In genomic region chr2:178709192-178709881, GRCm38 (mm10) we compare ENCODE assay signal across 23 mouse cellular contexts.
A peak's percentile ranks its signal among the peaks of the same experiment; 100 is the strongest.
DNase-seq lines count a peak whose midpoint lies in the region; ATAC-seq and TF ChIP-seq lines count a peak whose summit lies in the region.
"Had no signal": no experiment of that assay in that cellular context is flagged by ENCODE, and none has a peak within 500 bp of the region (broad histone marks: within the 10 kb centered on the region; RNA-seq: fewer than 3 reads in every experiment).

No protein-coding gene starts in this region.

- WGBS in liver, embryonic 12.5 days (ENCODE audit: insufficient replicate concordance): 33% methylated on average over 5 of the region's 5 CpGs
- 50% methylated on average over 5 of the region's 5 CpGs for WGBS in liver, postnatal 0 days (ENCODE audit: insufficient replicate concordance)
- WGBS in intestine, embryonic 15.5 days: 56% methylated on average over 5 of the region's 5 CpGs
- 25% methylated on average over 5 of the region's 5 CpGs for WGBS in intestine, postnatal 0 days

- 0 out of 2 replicates have a peak, but pooled peaks have one; percentile 14 for ATAC-seq in liver, embryonic 12.5 days
- no peak for ATAC-seq in liver, postnatal 0 days
- peak; percentile 65 for ATAC-seq in intestine, embryonic 15.5 days
- 0 out of 2 replicates have a peak, but pooled peaks have one; percentile 43 for ATAC-seq in intestine, postnatal 0 days
- ATAC-seq in inflammation-experienced regulatory T-cells, adult 6 months: no peak
- ATAC-seq: activated CD4-positive, CD25-positive, alpha-beta regulatory T cell, adult 4 months; CD4-positive, CD25-positive, alpha-beta regulatory T cell, adult 4 months; forebrain, embryonic 13.5 days; forebrain, embryonic 15.5 days; Patski had no signal

- TF ChIP-seq CTCF in liver, postnatal 0 days (IDR thresholded peaks at IDR 0.05; ENCODE audit: low read depth): no peak
- TF ChIP-seq CTCF in intestine, postnatal 0 days (IDR thresholded peaks at IDR 0.05; ENCODE audit: low read depth): no peak

- no peak overlapping the region for H3K9ac ChIP-seq in liver, embryonic 12.5 days
- no peak overlapping the region for H3K9ac ChIP-seq in liver, postnatal 0 days (replicated peaks)
- H3K9ac ChIP-seq in intestine, embryonic 15.5 days: no peak overlapping the region
- no peak overlapping the region for H3K9ac ChIP-seq in intestine, postnatal 0 days (ENCODE audit: low read depth, low read length)
- H3K9ac ChIP-seq: embryonic facial prominence, embryonic 12.5 days; forebrain, embryonic 13.5 days; forebrain, embryonic 15.5 days had no signal

- no peaks in the 10 kb centered on the region for H3K36me3 ChIP-seq in liver, embryonic 12.5 days
- no peaks in the 10 kb centered on the region for H3K36me3 ChIP-seq in liver, postnatal 0 days (replicated peaks; ENCODE audit: insufficient read depth, low read length)
- no peaks in the 10 kb centered on the region for H3K36me3 ChIP-seq in intestine, embryonic 15.5 days
- H3K36me3 ChIP-seq in intestine, postnatal 0 days (ENCODE audit: control insufficient read depth, insufficient read depth): no peaks in the 10 kb centered on the region
- H3K36me3 ChIP-seq: embryonic facial prominence, embryonic 10.5 days; embryonic facial prominence, embryonic 12.5 days; forebrain, embryonic 15.5 days; G1E had no signal

- no peaks in the 10 kb centered on the region for H3K9me3 ChIP-seq in liver, embryonic 12.5 days (replicated peaks)
- no peaks in the 10 kb centered on the region for H3K9me3 ChIP-seq in liver, postnatal 0 days (ENCODE audit: low read length)
- no peaks in the 10 kb centered on the region for H3K9me3 ChIP-seq in intestine, embryonic 15.5 days
- no peaks in the 10 kb centered on the region for H3K9me3 ChIP-seq in intestine, postnatal 0 days (ENCODE audit: control insufficient read depth)
- H3K9me3 ChIP-seq: embryonic facial prominence, embryonic 10.5 days; embryonic facial prominence, embryonic 12.5 days; forebrain, embryonic 13.5 days; forebrain, embryonic 15.5 days had no signal

- no peaks in the 10 kb centered on the region for H3K27me3 ChIP-seq in liver, embryonic 12.5 days (replicated peaks)
- no peaks in the 10 kb centered on the region for H3K27me3 ChIP-seq in liver, postnatal 0 days (ENCODE audit: insufficient read depth, low read length)
- H3K27me3 ChIP-seq in intestine, embryonic 15.5 days (replicated peaks): no peaks in the 10 kb centered on the region
- no peaks in the 10 kb centered on the region for H3K27me3 ChIP-seq in intestine, postnatal 0 days (replicated peaks; ENCODE audit: control insufficient read depth, insufficient read depth, low read length)
- H3K27me3 ChIP-seq: CH12.LX; embryonic facial prominence, embryonic 12.5 days; forebrain, embryonic 13.5 days; forebrain, embryonic 15.5 days; Patski had no signal

- no peak overlapping the region for H3K4me2 ChIP-seq in liver, embryonic 12.5 days
- H3K4me2 ChIP-seq in liver, postnatal 0 days (ENCODE audit: low read depth, low read length): no peak overlapping the region
- no peak overlapping the region for H3K4me2 ChIP-seq in intestine, embryonic 15.5 days (replicated peaks)
- no peak overlapping the region for H3K4me2 ChIP-seq in intestine, postnatal 0 days (replicated peaks; ENCODE audit: low read depth)
- H3K4me2 ChIP-seq: embryonic facial prominence, embryonic 12.5 days; forebrain, embryonic 13.5 days; forebrain, embryonic 15.5 days had no signal

- no peak overlapping the region for H3K27ac ChIP-seq in liver, embryonic 12.5 days
- no peak overlapping the region for H3K27ac ChIP-seq in liver, postnatal 0 days (ENCODE audit: low read depth)
- no peak overlapping the region for H3K27ac ChIP-seq in intestine, embryonic 15.5 days
- H3K27ac ChIP-seq in intestine, postnatal 0 days (ENCODE audit: low read depth, low read length): no peak overlapping the region
- H3K27ac ChIP-seq: embryonic facial prominence, embryonic 10.5 days; embryonic facial prominence, embryonic 12.5 days; forebrain, embryonic 13.5 days; forebrain, embryonic 15.5 days had no signal

- no peak overlapping the region for H3K4me3 ChIP-seq in liver, embryonic 12.5 days
- H3K4me3 ChIP-seq in liver, postnatal 0 days (ENCODE audit: low read depth, low read length): no peak overlapping the region
- H3K4me3 ChIP-seq in intestine, embryonic 15.5 days (replicated peaks): no peak overlapping the region
- no peak overlapping the region for H3K4me3 ChIP-seq in intestine, postnatal 0 days (ENCODE audit: low read depth, low read length)
- H3K4me3 ChIP-seq: embryonic facial prominence, embryonic 10.5 days; embryonic facial prominence, embryonic 12.5 days; forebrain, embryonic 13.5 days; forebrain, embryonic 15.5 days had no signal

- DNase-seq in liver, postnatal 0 days: no peak
- no peak for DNase-seq in right cerebral cortex, postnatal 10 days (ENCODE audit: low spot score in 2 of 2)
- DNase-seq: adrenal gland, adult 8-10 months; adrenal gland, postnatal 14 days; adrenal gland, postnatal 36 days; B cell, adult 2 months; cerebellum, adult 11-12 months; cerebellum, adult 2 months; cerebellum, adult 9-10 months; cerebellum, postnatal 25 days had no signal

- H3K4me1 ChIP-seq in liver, embryonic 12.5 days: no peaks in the 10 kb centered on the region; the same call in 1 of the 2 replicates
- H3K4me1 ChIP-seq in liver, postnatal 0 days (ENCODE audit: insufficient read depth): no peaks in the 10 kb centered on the region
- peaks cover 9% of the 10 kb centered on the region for H3K4me1 ChIP-seq in intestine, embryonic 15.5 days (replicated peaks)
- H3K4me1 ChIP-seq in intestine, postnatal 0 days (replicated peaks; ENCODE audit: control insufficient read depth, insufficient read depth, low read length): no peaks in the 10 kb centered on the region; the same call in 1 of the 2 replicates
- H3K4me1 ChIP-seq: embryonic facial prominence, embryonic 12.5 days had no signal

- TF ChIP-seq EP300 in liver, postnatal 0 days (IDR thresholded peaks at IDR 0.05; ENCODE audit: low read depth): no peak

Comparison
In these comparisons a context has a peak if more than half of its experiments do, and no peak if none do; other contexts are left out.
1. ATAC-seq: peak in liver, embryonic 12.5 days (single experiment), intestine, embryonic 15.5 days (single experiment) and intestine, postnatal 0 days (single experiment); none in liver, postnatal 0 days (single experiment) and inflammation-experienced regulatory T-cells, adult 6 months (single experiment).